Mouse (Mus musculus): ENCODE data around the gene Wnt3a. TPM values are rescaled to one million over a fixed set of nuclear protein-coding genes. Genes with fewer than 3 reads are reported as not detected.

The Wnt3a gene
- total and polyA plus RNA-seq, 3 experiments: not detected

- Histone ChIP-seq H3K4me3 (ENCODE audit: control insufficient read depth in 1 of 2, insufficient read depth in 1 of 2, low read depth in 2 of 2, low read length in 2 of 2) (peak overlapping the region; percentile 69 to 83), H3K9ac (ENCODE audit: control insufficient read depth, low read depth, low read length, poor library complexity, severe bottlenecking) (peak overlapping the region; percentile 74), H3K4me1 (ENCODE audit: control insufficient read depth in 1 of 2, insufficient read depth in 2 of 2, low read length in 2 of 2) (peaks cover 4% of the 10 kb centered on the region in 2 experiments), H3K36me3 (ENCODE audit: control insufficient read depth in 1 of 2, insufficient read depth in 2 of 2, low read length in 2 of 2) (peaks cover 0 to 7% of the 10 kb centered on the region in 2 experiments; a peak in 3 of 4 replicates), H3K27me3 (ENCODE audit: control insufficient read depth in 1 of 2, insufficient read depth in 2 of 2, low read length in 2 of 2) (no peaks in the 10 kb centered on the region), H3K9me3 (replicated peaks; ENCODE audit: insufficient read depth, low read length) (no peaks in the 10 kb centered on the region), H3K79me2 (ENCODE audit: control insufficient read depth, insufficient read depth, low read length, poor library complexity) (peaks cover 9% of the 10 kb centered on the region; the same call in 1 of the 2 replicates), H3K27ac (ENCODE audit: control insufficient read depth, low read depth, low read length) (peak overlapping the region; percentile 79)
- DNase-seq (ENCODE audit: low read depth, low spot score): peak; percentile 76
- TF ChIP-seq USF2 (IDR thresholded peaks at IDR 0.05; ENCODE audit: borderline replicate concordance in 1 of 2, insufficient read depth in 1 of 2, low read depth in 1 of 2, low read length in 2 of 2) (0 out of 4 replicates have a peak, but pooled peaks of 1 of the 2 experiments have one; percentile 35), ETS1 (IDR thresholded peaks at IDR 0.05; ENCODE audit: low read depth, low read length) (peak; percentile 50; the same call in 1 of the 2 replicates), MYB (IDR thresholded peaks at IDR 0.05; ENCODE audit: low read depth, low read length) (0 out of 2 replicates have a peak, but pooled peaks have one; percentile 18), ZC3H11A (IDR thresholded peaks at IDR 0.05; ENCODE audit: low read depth, low read length) (no peak), ZMIZ1 (IDR thresholded peaks at IDR 0.05; ENCODE audit: low read depth, low read length) (0 out of 2 replicates have a peak, but pooled peaks have one; percentile 40), GATA1 (IDR thresholded peaks at IDR 0.05; ENCODE audit: low read depth, low read length) (0 out of 2 replicates have a peak, but pooled peaks have one; percentile 22), MYC (IDR thresholded peaks at IDR 0.05; ENCODE audit: low read depth, low read length) (0 out of 2 replicates have a peak, but pooled peaks have one; percentile 43), SMC3 (IDR thresholded peaks at IDR 0.05; ENCODE audit: low read depth, low read length) (no peak), MXI1 (IDR thresholded peaks at IDR 0.05; ENCODE audit: low read depth, low read length) (peak; percentile 79), RAD21 (IDR thresholded peaks at IDR 0.05; ENCODE audit: low read depth, low read length) (no peak), JUND (IDR thresholded peaks at IDR 0.05; ENCODE audit: low read depth, low read length) (0 out of 2 replicates have a peak, but pooled peaks have one; percentile 17), POLR2A (IDR thresholded peaks at IDR 0.05; ENCODE audit: control insufficient read depth in 1 of 2, insufficient read depth in 1 of 2, low read depth in 1 of 2, low read length in 2 of 2, poor library complexity in 1 of 2) (peak in 1 of 2 experiments; percentile 46; a peak in 1 of 4 replicates), MAFK (IDR thresholded peaks at IDR 0.05; ENCODE audit: borderline replicate concordance, low read depth, low read length) (no peak), TCF12 (IDR thresholded peaks at IDR 0.05; ENCODE audit: low read depth, low read length) (peak; percentile 28; the same call in 1 of the 2 replicates), EP300 (IDR thresholded peaks at IDR 0.05; ENCODE audit: low read depth in 1 of 2, low read length in 2 of 2) (0 out of 4 replicates have a peak, but pooled peaks of 1 of the 2 experiments have one; percentile 22), CHD1 (IDR thresholded peaks at IDR 0.05; ENCODE audit: low read depth, low read length) (peak; percentile 89), CHD2 (IDR thresholded peaks at IDR 0.05; ENCODE audit: low read length) (no peak), USF1 (IDR thresholded peaks at IDR 0.05; ENCODE audit: low read depth, low read length) (peak; percentile 83), HCFC1 (IDR thresholded peaks at IDR 0.05; ENCODE audit: low read depth, low read length) (0 out of 2 replicates have a peak, but pooled peaks have one; percentile 34), SIN3A (IDR thresholded peaks at IDR 0.05; ENCODE audit: low read length) (peak; percentile 69), MEF2A (IDR thresholded peaks at IDR 0.05; ENCODE audit: extremely low read depth, insufficient replicate concordance, low read depth, low read length, poor library complexity, severe bottlenecking) (no peak)
Measured at GRCm38 (mm10) chr11:59201216-59202002, 89.1 kb downstream of the Wnt3a start.

Other genes with a start within 250 kb of the Wnt3a start
- 0.20 and 0.54 TPM in 2 replicates for gene Obscn, start 154.3 kb downstream of the Wnt3a start, total RNA-seq (2012; rRNA removed)
- under 1 TPM in 1 of 2 experiments, not detected in 1; 0.08 TPM for gene Obscn, start 154.3 kb downstream of the Wnt3a start, polyA plus RNA-seq (2012; ENCODE audit: insufficient read depth in 1 of 2, insufficient read length in 2 of 2, low read depth in 1 of 2, low replicate concordance in 2 of 2, missing spikeins in 1 of 2)
- gene Iba57, start 127.0 kb downstream of the Wnt3a start, total RNA-seq (2012; rRNA removed): 14.9 and 18.8 TPM in 2 replicates
- gene Iba57, start 127.0 kb downstream of the Wnt3a start, polyA plus RNA-seq (2012; ENCODE audit: insufficient read depth in 1 of 2, insufficient read length in 2 of 2, low read depth in 1 of 2, low replicate concordance in 2 of 2, missing spikeins in 1 of 2): 10 to 100 TPM in 1 of 2 experiments, not detected in 1; 14.7 TPM
- gene Gjc2, start 107.5 kb downstream of the Wnt3a start, total RNA-seq (2012; rRNA removed): 0.08 TPM in 1 of 2 replicates, not detected in the other
- under 1 TPM in 1 of 2 experiments, not detected in 1; 0.07 TPM for gene Gjc2, start 107.5 kb downstream of the Wnt3a start, polyA plus RNA-seq (2012; ENCODE audit: insufficient read depth in 1 of 2, insufficient read length in 2 of 2, low read depth in 1 of 2, low replicate concordance in 2 of 2, missing spikeins in 1 of 2)
- gene Guk1, start 98.5 kb downstream of the Wnt3a start, total RNA-seq (2012; rRNA removed): 249 and 295 TPM in 2 replicates
- 100 to 1,000 TPM in 1 of 2 experiments, not detected in 1; 215 TPM for gene Guk1, start 98.5 kb downstream of the Wnt3a start, polyA plus RNA-seq (2012; ENCODE audit: insufficient read depth in 1 of 2, insufficient read length in 2 of 2, low read depth in 1 of 2, low replicate concordance in 2 of 2, missing spikeins in 1 of 2)
- 75.0 and 75.5 TPM in 2 replicates for gene Mrpl55, start 88.3 kb downstream of the Wnt3a start, total RNA-seq (2012; rRNA removed)
- gene Mrpl55, start 88.3 kb downstream of the Wnt3a start, polyA plus RNA-seq (2012; ENCODE audit: insufficient read depth in 1 of 2, insufficient read length in 2 of 2, low read depth in 1 of 2, low replicate concordance in 2 of 2, missing spikeins in 1 of 2): 10 to 100 TPM in 1 of 2 experiments, not detected in 1; 68.5 TPM
- 29.7 and 35.5 TPM in 2 replicates for gene 2310033P09Rik, start 82.4 kb downstream of the Wnt3a start, total RNA-seq (2012; rRNA removed)
- gene 2310033P09Rik, start 82.4 kb downstream of the Wnt3a start, polyA plus RNA-seq (2012; ENCODE audit: insufficient read depth in 1 of 2, insufficient read length in 2 of 2, low read depth in 1 of 2, low replicate concordance in 2 of 2, missing spikeins in 1 of 2): 10 to 100 TPM in 1 of 2 experiments, not detected in 1; 59.8 TPM
- gene Arf1, start 62.5 kb downstream of the Wnt3a start, total RNA-seq (2012; rRNA removed): 541 and 555 TPM in 2 replicates
- gene Arf1, start 62.5 kb downstream of the Wnt3a start, polyA plus RNA-seq (2012; ENCODE audit: insufficient read depth in 1 of 2, insufficient read length in 2 of 2, low read depth in 1 of 2, low replicate concordance in 2 of 2, missing spikeins in 1 of 2): 100 to 1,000 TPM in 1 of 2 experiments, not detected in 1; 617 TPM
- not detected in 2 replicates for gene Wnt9a, start 16.2 kb upstream of the Wnt3a start, total RNA-seq (2012; rRNA removed)
- gene Wnt9a, start 16.2 kb upstream of the Wnt3a start, polyA plus RNA-seq (2012; ENCODE audit: insufficient read depth in 1 of 2, insufficient read length in 2 of 2, low read depth in 1 of 2, low replicate concordance in 2 of 2, missing spikeins in 1 of 2): not detected
- not detected in 2 replicates for gene Prss38, start 84.9 kb upstream of the Wnt3a start, total RNA-seq (2012; rRNA removed)
- not detected for gene Prss38, start 84.9 kb upstream of the Wnt3a start, polyA plus RNA-seq (2012; ENCODE audit: insufficient read depth in 1 of 2, insufficient read length in 2 of 2, low read depth in 1 of 2, low replicate concordance in 2 of 2, missing spikeins in 1 of 2)
- 14.3 and 18.1 TPM in 2 replicates for gene Jmjd4, start 159.3 kb upstream of the Wnt3a start, total RNA-seq (2012; rRNA removed)
- gene Jmjd4, start 159.3 kb upstream of the Wnt3a start, polyA plus RNA-seq (2012; ENCODE audit: insufficient read depth in 1 of 2, insufficient read length in 2 of 2, low read depth in 1 of 2, low replicate concordance in 2 of 2, missing spikeins in 1 of 2): 10 to 100 TPM in 1 of 2 experiments, not detected in 1; 14.5 TPM
- gene Snap47, start 160.4 kb upstream of the Wnt3a start, total RNA-seq (2012; rRNA removed): 51.0 and 54.1 TPM in 2 replicates
- gene Snap47, start 160.4 kb upstream of the Wnt3a start, polyA plus RNA-seq (2012; ENCODE audit: insufficient read depth in 1 of 2, insufficient read length in 2 of 2, low read depth in 1 of 2, low replicate concordance in 2 of 2, missing spikeins in 1 of 2): 10 to 100 TPM in 1 of 2 experiments, not detected in 1; 57.9 TPM
- 0.12 TPM in 1 of 2 replicates, not detected in the other for gene Zfp867, start 181.7 kb upstream of the Wnt3a start, total RNA-seq (2012; rRNA removed)
- 1 to 10 TPM in 1 of 2 experiments, not detected in 1; 1.3 TPM for gene Zfp867, start 181.7 kb upstream of the Wnt3a start, polyA plus RNA-seq (2012; ENCODE audit: insufficient read depth in 1 of 2, insufficient read length in 2 of 2, low read depth in 1 of 2, low replicate concordance in 2 of 2, missing spikeins in 1 of 2)
- 31.7 and 31.8 TPM in 2 replicates for gene Zkscan17, start 236.0 kb upstream of the Wnt3a start, total RNA-seq (2012; rRNA removed)
- 10 to 100 TPM in 1 of 2 experiments, not detected in 1; 49.6 TPM for gene Zkscan17, start 236.0 kb upstream of the Wnt3a start, polyA plus RNA-seq (2012; ENCODE audit: insufficient read depth in 1 of 2, insufficient read length in 2 of 2, low read depth in 1 of 2, low replicate concordance in 2 of 2, missing spikeins in 1 of 2)

All from MEL (cell line).